17 mouse cellular contexts compared by ENCODE assay signal in genomic region chr2:44086403-44087056, GRCm38 (mm10).
"Had no signal": no experiment of that assay in that cellular context is flagged by ENCODE, and none has a peak within 500 bp of the region (broad histone marks: within the 10 kb centered on the region; RNA-seq: fewer than 3 reads in every experiment).

No protein-coding gene starts in this region.

- H3K4me3 ChIP-seq: layer of hippocampus, adult 2 months had no signal

- H3K27ac ChIP-seq: layer of hippocampus, adult 2 months; liver, embryonic 14.5 days; macrophage; stomach, postnatal 0 days had no signal

- DNase-seq: kidney, adult 9 months; kidney, postnatal 25 days; layer of hippocampus, adult 9-11 months; liver, postnatal 0 days; lung, embryonic 14.5 days; midbrain, embryonic 14.5 days; right cerebral cortex, adult 18-20 months; right cerebral cortex, postnatal 14 days; right cerebral cortex, postnatal 4 days; thymus, adult 2 months; thymus, postnatal 14 days; thymus, postnatal 4 days had no signal

- H3K4me2 ChIP-seq: lung, embryonic 14.5 days had no signal

- ATAC-seq: liver, postnatal 0 days; lung, postnatal 0 days had no signal

- H3K9ac ChIP-seq: liver, embryonic 14.5 days; liver, postnatal 0 days; lung, embryonic 14.5 days had no signal
